Mouse (Mus musculus) testis, adult 2 months (tissue): Measurements from ENCODE around the gene Immp2l.

Experiments
- CTCF ChIP-seq: fragments of 200-500 bp; IDR thresholded peaks from 2 replicates; pipeline ENCODE4 v1.5.1; 2012; ENCODE audit warnings: low read depth, mild to moderate bottlenecking, inconsistent platforms, low read length, moderate library complexity; ENCODE audit not compliant: control insufficient read depth, insufficient read depth, insufficient replicate concordance
- POLR2A ChIP-seq: fragments of 200-500 bp; IDR thresholded peaks from 2 replicates; pipeline ENCODE4 v1.6.1; 2012; ENCODE audit warnings: low read depth, mild to moderate bottlenecking, inconsistent platforms, low read length, moderate library complexity; ENCODE audit not compliant: control insufficient read depth

DNA sequence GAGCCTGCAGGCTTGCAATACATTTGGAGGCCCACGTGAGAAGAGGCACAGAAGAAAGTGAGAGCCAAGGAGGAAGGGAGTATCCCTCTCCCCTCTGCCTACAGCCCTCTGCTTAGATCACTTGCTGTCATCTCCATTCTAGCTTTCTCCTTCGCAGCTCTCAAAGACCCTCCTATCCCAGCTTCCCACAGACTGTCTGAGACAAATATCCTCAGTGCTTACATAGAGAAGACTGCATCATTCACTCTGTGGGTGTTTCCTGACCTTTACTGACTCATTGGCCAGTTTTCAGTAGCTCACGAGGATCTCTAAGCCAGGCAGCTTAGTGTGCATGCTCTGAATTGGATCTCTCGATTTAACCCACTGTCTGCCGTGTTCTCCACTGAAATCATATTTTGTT, 495.0 kb downstream of the Immp2l start:
- TF ChIP-seq CTCF, result no peak
- TF ChIP-seq POLR2A, result no peak
